Mouse (Mus musculus): ENCODE measurements around the gene Psmb11.

GRCm38 (mm10) chr14:54572790-54573736 is 48.2 kb upstream of the Psmb11 start:
- TF ChIP-seq CTCF (IDR thresholded peaks at IDR 0.05; ENCODE audit: low read depth): no peak
- TF ChIP-seq EP300 (IDR thresholded peaks at IDR 0.05; ENCODE audit: low read depth): no peak
